27 mouse cellular contexts compared by ENCODE assay signal in the genomic region with DNA sequence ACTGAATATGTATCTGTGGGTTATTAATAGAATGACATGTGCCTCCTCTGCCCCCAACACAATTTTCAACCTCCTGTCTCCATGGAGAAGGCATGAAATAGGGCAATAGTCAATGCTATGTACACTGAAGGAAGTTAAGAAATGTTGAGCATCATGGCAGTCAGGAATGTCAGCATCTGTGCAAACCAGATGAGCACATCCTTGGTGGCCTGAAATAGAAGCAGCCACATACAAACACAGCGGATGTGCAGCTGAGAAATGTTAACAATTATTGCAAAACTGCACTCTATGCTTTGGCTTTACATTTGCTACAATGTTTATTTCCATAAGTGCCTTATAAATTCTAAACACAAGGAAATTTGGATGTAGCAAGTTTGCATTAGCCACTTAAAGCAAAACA.
"Had no signal": no experiment of that assay in that cellular context is flagged by ENCODE, and none has a peak within 500 bp of the region (broad histone marks: within the 10 kb centered on the region; RNA-seq: fewer than 3 reads in every experiment).

No protein-coding gene starts in this region.

- H3K27ac ChIP-seq: gastrocnemius, adult 2 months; heart, embryonic 10.5 days; hindbrain, embryonic 10.5 days; hindbrain, embryonic 12.5 days; hindbrain, embryonic 14.5 days; kidney, embryonic 15.5 days; kidney, postnatal 0 days; left cerebral cortex, adult 2 months; limb, embryonic 10.5 days; limb, embryonic 12.5 days; liver, embryonic 13.5 days had no signal

- H3K4me2 ChIP-seq: heart, embryonic 12.5 days; hindbrain, embryonic 12.5 days; hindbrain, embryonic 14.5 days; kidney, embryonic 15.5 days; limb, embryonic 12.5 days; liver, embryonic 11.5 days; liver, embryonic 13.5 days had no signal

- H3K27me3 ChIP-seq: heart, embryonic 12.5 days; hindbrain, embryonic 12.5 days; kidney, embryonic 15.5 days; limb, embryonic 12.5 days; liver, embryonic 13.5 days had no signal

- H3K4me3 ChIP-seq: gastrocnemius, adult 2 months; heart, embryonic 10.5 days; heart, embryonic 12.5 days; hindbrain, embryonic 10.5 days; hindbrain, embryonic 12.5 days; kidney, embryonic 15.5 days; left cerebral cortex, adult 2 months; limb, embryonic 10.5 days; limb, embryonic 12.5 days; liver, embryonic 13.5 days had no signal

- ATAC-seq: hindbrain, embryonic 16.5 days; inflammation-experienced regulatory T-cells, adult 6 months had no signal

- H3K4me1 ChIP-seq: heart, embryonic 10.5 days; heart, embryonic 12.5 days; hindbrain, embryonic 10.5 days; hindbrain, embryonic 12.5 days; kidney, embryonic 15.5 days; liver, embryonic 13.5 days had no signal

- H3K9ac ChIP-seq: heart, embryonic 12.5 days; hindbrain, embryonic 12.5 days; hindbrain, embryonic 14.5 days; kidney, embryonic 15.5 days; limb, embryonic 12.5 days; liver, embryonic 13.5 days had no signal

- H3K36me3 ChIP-seq: heart, embryonic 10.5 days; heart, embryonic 12.5 days; hindbrain, embryonic 10.5 days; hindbrain, embryonic 12.5 days; kidney, embryonic 15.5 days; limb, embryonic 10.5 days; limb, embryonic 12.5 days; liver, embryonic 13.5 days had no signal

- DNase-seq: gastrocnemius, adult 2 months; gastrocnemius, postnatal 10 days; gastrocnemius, postnatal 25 days; heart, adult 18-20 months; heart, postnatal 10 days; heart, postnatal 4 days; kidney, adult 11 months; kidney, adult 2 months; kidney, adult 9 months; kidney, postnatal 14 days; kidney, postnatal 36 days; layer of hippocampus, adult 9-11 months; liver; liver, embryonic 13.5 days had no signal

- H3K9me3 ChIP-seq: heart, embryonic 10.5 days; heart, embryonic 12.5 days; hindbrain, embryonic 10.5 days; hindbrain, embryonic 12.5 days; kidney, embryonic 15.5 days; limb, embryonic 10.5 days; limb, embryonic 12.5 days; liver, embryonic 13.5 days had no signal
